In genomic region chr6:126350476-126350875, GRCm38 (mm10) we compare ENCODE assay signal across 15 mouse cellular contexts.
"Had no signal": no experiment of that assay in that cellular context is flagged by ENCODE, and none has a peak within 500 bp of the region (broad histone marks: within the 10 kb centered on the region; RNA-seq: fewer than 3 reads in every experiment).

No protein-coding gene starts in this region.

- DNase-seq: lung, adult 2 months; lung, postnatal 14 days; lung, postnatal 36 days; right cerebral cortex, postnatal 14 days; thymus, adult 2 months; thymus, postnatal 25 days; thymus, postnatal 4 days had no signal

- H3K4me3 ChIP-seq: lung, embryonic 15.5 days; megakaryocyte, embryonic 14.5 days; midbrain, embryonic 13.5 days; midbrain, embryonic 15.5 days; neural tube, embryonic 12.5 days; stomach, embryonic 15.5 days had no signal

- H3K27me3 ChIP-seq: lung, embryonic 15.5 days; megakaryocyte, embryonic 14.5 days; midbrain, embryonic 13.5 days; midbrain, embryonic 15.5 days; neural tube, embryonic 12.5 days had no signal

- H3K4me1 ChIP-seq: megakaryocyte, embryonic 14.5 days; neural tube, embryonic 12.5 days; stomach, embryonic 15.5 days had no signal

- H3K27ac ChIP-seq: lung, embryonic 15.5 days; macrophage; midbrain, embryonic 13.5 days; midbrain, embryonic 15.5 days; neural tube, embryonic 12.5 days; stomach, embryonic 15.5 days; stomach, postnatal 0 days had no signal

- H3K36me3 ChIP-seq: lung, embryonic 15.5 days; midbrain, embryonic 13.5 days; midbrain, embryonic 15.5 days; neural tube, embryonic 12.5 days; stomach, embryonic 15.5 days had no signal
